Mouse (Mus musculus): Measurements from ENCODE around the gene Oser1.

DNA sequence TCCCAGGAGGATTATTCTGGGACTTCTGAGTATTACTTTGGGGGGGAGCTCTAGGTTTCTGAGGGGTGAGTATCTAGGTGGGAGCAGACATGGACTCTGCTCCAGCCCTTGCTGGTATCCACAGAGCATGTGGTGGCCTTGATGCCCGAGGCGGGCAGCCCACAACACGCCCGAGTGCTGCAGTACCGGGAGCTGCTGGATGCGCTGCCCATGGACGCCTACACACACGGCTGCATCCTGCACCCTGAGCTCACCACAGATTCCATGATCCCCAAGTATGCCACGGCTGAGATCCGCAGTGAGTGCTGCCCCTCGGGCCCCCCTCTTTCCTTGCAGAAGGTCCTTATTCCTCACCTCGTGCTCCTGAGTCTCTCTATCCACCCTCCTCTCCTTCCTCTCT is 22.9 kb upstream of the Oser1 start:
- TF ChIP-seq POLR2A (IDR thresholded peaks at IDR 0.05; ENCODE audit: low read depth, low read length) (no peak), CTCF (IDR thresholded peaks at IDR 0.05; ENCODE audit: extremely low read depth, insufficient read depth, insufficient read length, insufficient replicate concordance) (no peak)

Measured in spleen, adult 2 months (tissue).